Mouse (Mus musculus) left cerebral cortex, postnatal 36 days (tissue): ENCODE data around the gene Nodal. TPM values are rescaled to one million over a fixed set of nuclear protein-coding genes. Genes with fewer than 3 reads are reported as not detected.

ENCODE experiments used
- DNase-seq, 2 experiments: peaks; one replicate each; pipeline ENCODE4 v3.0.0; 2021 to 2022; ENCODE audit warnings: low spot score in 2 of 2, mixed read lengths in 1 of 2
- intact Hi-C: fragments of 180-260 bp; cut with DNase I; formaldehyde crosslinking; loops from one replicate; pipeline ENCODE4 v1.15.1; 2025
- total RNA-seq, 2 experiments: library from RNA; stranded (reverse); gene quantifications; 2 replicates each; pipeline ENCODE4 v1.2.3; 2021

The Nodal gene
- total RNA-seq, result under 1 TPM; 0.32 to 0.35 TPM

DNA sequence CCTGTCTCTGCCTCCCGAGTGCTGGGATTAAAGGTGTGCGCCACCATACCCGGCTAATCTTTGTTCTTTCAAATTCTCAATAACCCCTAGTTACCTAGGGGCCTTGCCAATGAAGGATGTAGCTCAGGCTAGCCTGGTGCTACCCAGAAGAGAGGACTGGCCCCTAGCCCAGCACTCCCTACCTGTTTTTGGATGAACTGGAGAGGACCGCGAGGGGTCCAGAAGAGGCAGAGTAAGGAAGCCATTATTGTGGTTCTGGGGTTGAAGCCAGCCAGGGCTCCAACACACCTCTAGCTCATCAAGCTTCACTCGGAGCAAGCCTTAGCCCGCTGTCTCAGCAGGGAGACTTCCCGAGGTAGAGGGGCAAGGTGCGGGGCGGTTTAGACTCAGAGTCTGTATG lies at the start of gene Nodal:
Gene Nodal (plus strand): TSS at position 301 of the 400 bp plus-strand sequence.
- intact Hi-C loops, result no loop called here
- DNase-seq, result no peak

DNA sequence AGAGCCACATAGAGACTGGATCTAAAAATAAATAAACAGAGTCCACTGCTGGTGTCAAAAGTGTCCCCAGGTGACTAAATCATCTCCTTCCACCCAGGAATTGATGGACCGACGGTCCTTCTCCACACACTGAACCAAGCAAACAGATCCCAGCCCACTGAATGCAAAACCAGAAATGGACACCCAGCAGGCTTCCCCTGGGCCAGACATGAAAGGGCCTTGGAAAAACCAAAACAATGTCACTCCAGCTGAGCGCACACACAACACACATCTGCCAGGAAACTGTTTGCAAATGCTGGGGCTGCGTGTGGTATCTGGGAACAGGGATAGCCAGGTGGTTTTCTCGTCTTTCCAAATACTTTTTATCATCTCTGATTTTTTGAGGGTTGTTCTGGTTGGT lies 48.0 kb upstream of the Nodal start:
- intact Hi-C loops, result no loop called here
- DNase-seq, result no peak

DNA sequence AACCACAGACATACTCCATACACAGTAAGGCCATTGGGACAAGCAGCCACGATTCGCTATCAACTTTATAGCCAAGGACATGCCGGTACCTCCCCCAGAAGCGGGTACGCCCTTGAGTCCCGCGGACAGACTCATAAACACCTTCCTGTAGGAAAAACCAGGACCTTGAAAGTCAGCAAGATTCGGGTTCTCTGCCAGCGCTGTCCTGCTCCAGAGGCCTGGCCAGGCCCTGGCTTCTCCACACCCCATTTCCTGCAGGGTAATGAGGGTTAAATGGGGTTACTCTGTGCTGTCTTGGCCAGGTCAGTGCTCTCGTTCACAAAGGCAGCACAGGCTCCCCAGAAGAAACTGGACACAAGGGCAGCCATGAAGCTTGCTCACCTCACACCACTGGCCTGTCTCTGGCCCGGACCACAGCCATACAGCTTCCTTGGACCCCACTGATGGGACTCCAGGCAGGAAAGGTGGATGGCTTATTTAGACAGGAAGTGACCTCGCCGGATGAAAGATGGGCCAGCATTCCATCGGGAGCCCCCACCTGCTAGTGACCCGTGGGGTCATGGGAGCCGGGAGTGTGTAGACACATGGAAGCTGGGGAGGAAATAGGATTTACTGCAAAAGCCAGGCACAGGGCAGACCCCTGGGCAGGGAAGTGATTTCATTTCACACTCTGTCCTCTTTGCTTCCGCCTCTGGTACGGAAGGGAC lies 47.3 kb upstream of the Nodal start:
- no peak for DNase-seq
- intact Hi-C loops, result no loop called here

DNA sequence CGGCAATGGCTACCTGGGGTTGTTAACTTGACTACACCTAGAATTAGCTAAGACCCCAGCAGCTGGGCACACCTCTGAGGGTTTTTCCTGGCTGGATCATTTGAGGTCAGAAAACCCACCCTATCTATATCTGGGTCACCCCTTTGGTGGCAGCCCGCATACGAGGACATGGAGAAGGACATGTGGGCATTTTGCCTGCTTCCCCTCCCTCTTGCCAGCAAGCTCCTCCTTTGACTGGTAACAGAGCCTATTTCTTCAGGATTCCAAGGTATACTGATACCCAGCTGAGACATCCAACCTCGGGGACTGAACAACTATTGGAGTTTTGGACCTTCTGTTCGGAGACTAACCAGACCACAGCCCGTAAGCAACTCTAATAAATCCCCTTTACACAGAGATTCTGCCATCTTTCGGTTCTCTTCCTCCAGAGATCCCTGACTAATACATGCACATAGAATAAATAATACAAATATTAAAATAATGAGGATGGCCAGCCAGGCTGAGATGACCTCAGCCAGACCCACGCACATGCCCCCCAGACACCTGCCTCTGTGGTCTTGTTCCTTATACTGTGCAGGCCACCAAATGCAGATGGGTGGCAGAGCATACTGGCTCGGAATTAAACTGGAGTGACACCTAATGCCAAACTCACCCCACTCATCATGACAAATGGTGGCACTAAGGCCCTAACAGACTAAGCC lies 45.7 kb upstream of the Nodal start:
- DNase-seq, result no peak
- intact Hi-C loops, result no loop called here

DNA sequence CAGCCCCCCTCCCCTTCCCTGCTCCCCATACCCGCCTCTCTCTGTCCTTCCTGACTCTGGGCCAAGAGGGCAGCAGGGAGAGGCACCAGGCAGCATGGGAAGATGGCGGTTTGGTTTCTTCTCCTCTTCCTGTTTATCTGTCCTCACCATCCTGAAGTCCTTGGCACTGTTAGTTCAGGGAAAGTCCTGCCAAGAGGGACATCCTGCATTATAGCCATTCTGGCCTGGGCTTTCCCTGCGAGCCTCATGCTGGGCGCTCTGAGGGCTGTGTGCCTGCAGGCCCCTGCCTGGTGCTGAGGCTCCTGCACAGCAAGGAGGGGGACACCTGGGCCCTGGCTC lies 45.2 kb upstream of the Nodal start:
- DNase-seq, result no peak
- intact Hi-C loops, result no loop called here

DNA sequence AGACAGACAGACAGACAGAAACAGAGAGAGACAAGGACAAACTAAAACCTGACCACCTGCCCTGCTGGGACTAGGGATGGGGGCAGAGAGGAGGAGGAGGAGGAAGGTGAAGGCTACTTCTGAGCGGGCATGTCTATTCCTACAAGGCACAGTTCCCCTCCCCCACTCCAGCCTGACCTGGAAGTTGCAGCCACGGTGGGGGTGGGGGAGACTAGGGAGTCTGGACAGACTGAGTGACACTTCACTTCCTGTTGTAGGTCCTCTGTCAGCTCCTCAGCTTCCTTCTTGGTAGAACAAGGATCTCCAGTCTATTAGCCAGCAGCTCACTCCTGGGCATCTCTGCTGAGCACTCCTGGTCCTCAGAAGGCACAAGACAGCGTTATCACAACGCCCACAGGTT lies 43.7 kb upstream of the Nodal start:
- no peak for DNase-seq
- intact Hi-C loops, result no loop called here

DNA sequence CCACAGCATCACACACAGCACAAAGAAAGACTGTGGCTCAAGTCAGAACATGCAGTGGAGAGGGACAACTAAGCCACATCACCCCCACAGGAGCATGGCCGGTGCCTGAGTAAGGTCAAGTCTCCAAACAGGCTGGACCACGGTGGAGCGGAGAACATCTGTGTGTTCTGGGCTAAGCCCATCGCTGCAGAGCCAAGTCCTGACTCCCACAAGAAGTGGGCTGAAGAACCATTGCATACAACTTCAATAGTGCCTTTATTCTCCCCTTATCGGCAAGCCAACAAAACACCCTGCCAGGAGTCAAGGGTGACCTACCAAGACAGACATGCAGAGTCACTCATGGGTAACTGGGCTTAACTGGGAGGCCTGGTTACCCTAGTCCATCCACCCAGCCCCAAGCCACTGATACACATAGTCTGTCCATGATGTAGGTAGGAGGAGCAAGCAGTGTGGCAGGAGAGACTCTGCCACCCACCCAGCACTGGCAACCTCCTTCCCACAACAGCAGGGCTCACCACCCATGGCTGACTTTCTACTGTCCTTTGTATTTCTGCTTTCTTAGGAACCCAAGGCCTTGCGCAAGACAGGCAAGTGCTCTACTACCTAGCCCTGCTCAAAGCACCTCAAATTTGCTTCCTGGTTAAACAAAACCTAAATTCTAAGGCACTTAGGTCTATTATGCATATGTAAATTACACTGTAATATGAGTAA lies 42.8 kb upstream of the Nodal start:
- intact Hi-C loops, result no loop called here
- DNase-seq, result no peak

DNA sequence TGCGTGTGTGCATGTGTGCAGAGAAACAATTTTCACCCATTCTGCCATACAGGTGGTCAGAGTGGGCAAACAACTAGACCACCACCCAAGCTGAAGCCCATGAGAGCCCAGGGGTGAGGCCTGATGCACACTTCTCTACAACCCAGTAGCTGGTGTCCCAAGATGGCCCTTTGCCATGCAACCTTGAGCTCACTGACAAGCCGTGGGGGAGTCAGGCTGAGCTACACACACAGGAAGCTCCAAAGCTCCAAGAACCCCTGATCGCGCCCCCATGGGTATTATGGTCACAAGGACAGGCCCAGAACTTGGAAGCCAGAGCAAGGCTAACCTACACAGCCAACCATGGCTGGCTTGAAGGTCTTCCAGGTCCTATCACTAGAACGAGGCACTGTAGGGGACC lies 39.7 kb upstream of the Nodal start:
- no peak for DNase-seq
- intact Hi-C loops, result no loop called here

DNA sequence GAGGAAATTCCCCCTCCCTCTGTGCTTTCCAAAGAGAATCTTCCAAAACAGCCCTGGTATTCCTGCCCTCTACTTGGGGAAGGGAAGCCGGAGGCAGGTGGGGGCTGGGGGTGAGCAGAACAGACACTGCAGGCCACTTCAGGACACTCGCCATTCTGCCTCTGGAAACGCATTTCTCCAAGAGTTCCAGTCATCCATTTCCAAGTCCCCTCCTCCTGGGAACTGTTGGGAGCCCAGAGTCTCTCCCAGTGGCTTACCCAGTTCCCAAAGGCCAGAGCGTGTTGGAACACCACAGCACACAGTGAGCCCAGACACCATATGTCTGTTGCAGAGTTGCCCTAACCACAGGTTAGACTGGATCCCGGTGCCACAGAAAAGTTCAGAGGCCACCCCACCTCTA lies 39.1 kb upstream of the Nodal start:
- intact Hi-C loops, result no loop called here
- no peak for DNase-seq

DNA sequence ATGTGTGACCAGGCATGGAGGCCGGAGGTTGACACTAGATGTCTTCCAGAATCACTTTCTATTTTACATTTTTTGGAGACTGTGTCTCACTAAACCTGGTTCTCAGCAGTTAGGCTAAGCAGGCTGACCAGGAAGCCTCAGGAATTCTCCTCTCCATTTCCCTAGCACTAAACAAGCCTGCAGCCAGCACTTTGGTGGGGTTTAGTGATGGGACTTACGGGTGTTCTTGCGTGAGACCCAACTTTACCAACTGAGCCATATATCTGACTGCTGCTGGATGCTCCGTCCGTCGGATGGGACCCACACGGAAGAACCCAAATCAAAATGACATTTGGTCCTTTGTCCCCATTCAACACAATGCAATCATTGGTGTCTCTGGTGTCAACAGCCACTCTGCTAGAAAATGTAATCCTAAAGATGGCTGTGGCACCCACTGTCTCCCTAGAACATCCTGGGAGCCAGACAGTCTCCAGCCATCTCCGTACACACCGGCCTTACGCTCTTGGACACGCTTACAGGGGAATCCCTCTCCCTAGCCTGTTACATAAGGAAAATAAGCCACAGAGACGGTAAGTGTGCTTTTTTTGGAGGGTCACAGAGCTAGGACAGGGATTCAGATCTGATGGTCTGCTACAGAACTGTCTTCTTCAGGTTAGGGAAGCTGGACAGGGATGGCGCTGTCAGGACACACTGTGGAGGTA lies 38.3 kb upstream of the Nodal start:
- intact Hi-C loops, result no loop called here
- DNase-seq, result no peak

DNA sequence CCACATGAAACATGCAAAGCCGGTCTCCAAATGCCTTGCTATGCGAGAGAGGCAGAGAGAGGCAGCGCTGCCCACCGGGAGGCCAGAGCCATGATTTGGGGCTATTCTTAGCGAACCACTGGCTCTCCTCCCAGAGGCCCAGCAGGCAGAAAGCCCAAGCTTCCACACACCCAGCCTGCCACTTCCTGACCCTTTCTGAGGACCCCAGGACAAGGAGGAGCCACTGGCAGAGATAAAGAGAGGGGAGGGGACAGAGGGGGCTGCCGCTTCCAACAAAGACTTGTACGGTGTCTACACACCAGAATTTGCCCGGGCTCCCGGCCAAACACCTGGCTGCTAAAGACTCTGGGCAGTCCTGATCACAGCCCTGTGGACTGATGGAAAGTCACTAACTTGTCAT lies 37.6 kb upstream of the Nodal start:
- no peak for DNase-seq
- intact Hi-C loops, result no loop called here

DNA sequence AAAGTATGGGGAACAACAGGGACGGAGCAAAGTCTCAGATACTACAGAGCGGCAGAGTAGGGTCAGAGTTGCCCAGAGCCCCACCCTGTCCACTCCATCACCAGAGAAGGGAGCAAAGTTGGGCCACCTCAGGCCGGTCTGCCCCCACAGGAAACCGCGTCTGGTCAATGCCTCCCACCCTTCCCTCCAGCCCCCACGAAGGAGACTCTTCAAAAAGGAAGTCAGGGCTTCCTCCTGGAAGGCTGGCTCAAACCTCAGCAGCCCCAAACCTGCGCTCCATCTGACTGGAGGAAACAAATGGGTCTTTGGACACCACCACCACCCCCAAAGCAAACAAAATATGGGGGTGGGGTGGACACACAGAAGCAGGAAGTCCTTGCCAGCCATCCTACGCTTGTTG lies 35.9 kb upstream of the Nodal start:
- intact Hi-C loops, result no loop called here
- DNase-seq, result no peak

DNA sequence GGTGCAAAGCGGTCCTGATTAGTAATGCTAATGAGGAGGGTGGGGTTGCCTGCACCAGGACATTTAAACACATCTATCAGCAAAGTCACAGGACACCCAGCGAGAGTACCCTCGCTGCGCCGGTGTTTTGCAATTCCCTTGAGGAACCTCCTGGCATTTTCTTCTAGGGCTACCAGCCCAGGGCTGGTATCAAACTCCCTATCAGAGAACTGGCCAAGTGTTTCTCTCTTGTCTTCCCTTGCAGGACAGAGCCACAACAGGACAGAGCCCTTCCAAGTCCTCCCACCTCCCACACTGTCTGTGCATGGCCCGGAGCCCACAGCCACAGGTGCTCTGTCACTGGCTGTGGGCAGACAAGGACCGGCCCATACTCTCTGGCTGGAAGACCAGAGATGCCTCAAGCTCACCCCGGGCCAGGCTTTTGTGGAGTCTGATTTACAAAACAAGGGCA lies 35.5 kb upstream of the Nodal start:
- DNase-seq, result no peak
- intact Hi-C loops, result no loop called here

DNA sequence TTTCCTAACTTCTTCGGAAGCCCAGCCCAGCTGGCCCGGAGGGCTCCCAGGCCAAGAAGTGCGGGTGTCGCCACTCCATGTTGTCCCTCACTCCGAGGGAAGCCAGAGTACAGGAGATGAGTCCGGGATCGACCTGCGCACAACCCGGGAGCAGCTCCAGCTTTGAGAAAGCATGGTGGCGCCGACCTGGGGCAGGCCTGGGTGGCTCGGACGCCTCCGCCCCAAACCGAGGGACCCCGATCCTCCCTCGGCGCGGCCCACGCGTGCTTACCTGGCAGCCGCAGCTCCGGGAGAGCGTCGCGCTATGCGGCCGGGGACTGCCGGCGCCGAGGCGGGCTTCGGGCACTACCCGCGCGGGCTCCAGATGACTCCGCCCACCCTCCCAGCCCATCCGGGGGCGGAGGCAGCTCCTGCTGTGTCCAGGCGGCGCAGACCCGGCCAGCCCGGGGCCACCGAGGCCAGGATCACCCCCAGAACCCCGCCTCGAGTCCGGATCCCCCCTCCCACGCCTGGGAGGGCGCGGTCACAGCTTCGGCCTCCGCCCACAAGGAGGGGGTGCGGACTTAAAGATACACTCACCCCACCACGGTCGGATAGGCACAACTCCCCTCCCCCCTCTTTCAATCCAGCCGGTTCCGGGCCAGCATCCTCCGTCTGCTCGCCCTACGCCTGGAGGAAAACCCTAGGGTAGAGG lies 34.6 kb upstream of the Nodal start, which contains the start of gene Pald1:
Gene Pald1 (minus strand): TSS at position 510 of the 694 bp plus-strand sequence.
- peak; percentile 34 to 43 for DNase-seq
- intact Hi-C loops, result no loop called here

DNA sequence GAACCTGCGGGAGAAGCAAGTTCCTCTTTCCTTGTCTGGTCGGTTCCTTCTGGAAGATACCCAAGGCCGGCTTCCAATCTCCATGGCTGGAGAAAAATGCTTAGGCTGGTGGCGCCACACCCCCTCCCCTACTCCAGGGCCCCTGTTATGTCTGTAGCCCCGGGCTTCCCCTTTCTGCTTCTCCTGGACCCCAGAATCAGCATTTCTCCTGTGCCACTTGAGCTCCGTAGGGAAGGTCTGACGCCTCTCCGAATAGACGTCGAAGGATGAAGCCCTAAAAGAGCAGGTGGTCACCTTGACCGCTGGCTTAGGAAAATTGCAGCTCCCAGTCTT lies 34.1 kb upstream of the Nodal start:
- intact Hi-C loops, result no loop called here
- peak in 1 of 2 experiments; percentile 31 for DNase-seq

DNA sequence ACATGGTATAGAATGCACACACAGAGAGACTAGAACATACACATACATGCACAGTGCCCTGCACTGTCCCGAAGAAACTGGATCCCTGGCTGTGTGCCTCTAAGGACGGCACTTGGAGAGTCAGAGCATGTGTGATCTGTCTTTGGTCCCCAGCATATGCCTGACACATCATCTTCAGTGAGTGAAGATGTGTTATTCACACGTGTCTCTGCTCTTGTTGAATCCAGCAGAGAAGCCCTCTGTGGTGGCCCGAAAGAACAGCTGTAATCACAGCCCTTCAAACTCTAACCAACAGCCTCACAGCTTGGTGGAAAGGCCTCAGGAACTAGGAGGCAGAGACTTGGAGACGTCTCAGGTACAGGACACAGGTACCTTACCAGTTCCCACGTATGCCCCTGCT lies 32.6 kb upstream of the Nodal start:
- intact Hi-C loops, result no loop called here

DNA sequence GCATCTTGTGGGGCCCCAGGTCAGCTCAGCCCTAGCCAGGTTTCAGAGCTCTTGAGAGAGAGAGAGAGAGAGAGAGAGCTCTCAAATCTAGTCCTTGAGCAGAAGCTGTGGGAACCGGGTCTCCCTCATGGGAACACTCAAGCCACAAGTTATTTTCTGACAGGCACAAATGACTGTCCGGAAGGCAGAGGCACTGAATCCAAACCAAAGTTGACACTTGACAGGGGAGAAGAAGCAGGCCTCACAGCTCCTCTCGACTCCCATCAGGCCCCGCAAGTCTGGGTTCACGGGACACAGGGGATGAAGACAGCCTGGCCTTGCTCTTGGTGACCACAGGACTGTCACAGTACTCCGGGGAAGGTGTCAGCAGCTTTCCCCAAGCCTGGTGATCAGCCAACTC lies 31.5 kb upstream of the Nodal start:
- intact Hi-C loops, result no loop called here
- no peak for DNase-seq

More for the DNA sequence above, 32.6 kb upstream of the Nodal start:
- no peak for DNase-seq

DNA sequence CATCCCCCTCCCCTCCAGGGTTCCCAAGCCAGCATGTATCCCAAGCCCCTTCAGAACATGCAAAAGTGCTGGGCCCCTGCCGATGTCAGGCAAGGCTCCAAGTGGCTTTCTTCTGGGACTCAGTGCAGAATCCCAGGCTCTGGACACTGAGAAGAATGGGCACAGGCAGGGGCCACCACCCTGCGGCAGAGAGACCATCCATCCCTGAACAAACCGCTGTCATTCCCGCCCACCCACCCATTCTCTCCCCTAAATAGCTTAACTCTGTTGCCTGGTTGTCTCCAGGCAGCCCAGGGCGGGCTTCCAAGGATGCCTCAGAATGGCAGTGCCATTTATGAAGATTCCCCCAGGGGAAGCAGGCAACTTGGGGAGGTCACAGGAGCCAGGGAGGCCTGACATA lies 28.8 kb upstream of the Nodal start:
- intact Hi-C loops, result no loop called here
- no peak for DNase-seq

DNA sequence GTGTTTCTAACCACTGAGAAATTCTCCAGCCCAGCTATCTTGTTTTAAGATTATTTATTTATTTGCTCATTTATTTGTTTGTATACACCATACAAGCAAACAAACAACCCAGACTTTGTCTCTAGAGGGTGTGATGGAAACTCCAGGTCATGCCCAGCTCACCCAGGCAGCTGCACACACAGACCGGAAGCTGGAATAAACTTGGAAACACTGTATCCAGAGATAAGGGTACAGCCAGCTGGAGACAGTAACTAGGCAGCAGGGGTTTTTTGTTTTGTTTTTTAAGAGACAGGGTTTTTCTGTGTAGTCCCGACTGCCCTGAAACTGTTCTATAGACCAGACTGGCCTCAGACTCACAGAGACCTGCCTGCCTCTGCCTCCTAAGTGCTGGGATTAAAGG lies 27.6 kb upstream of the Nodal start:
- DNase-seq, result no peak
- intact Hi-C loops, result no loop called here

DNA sequence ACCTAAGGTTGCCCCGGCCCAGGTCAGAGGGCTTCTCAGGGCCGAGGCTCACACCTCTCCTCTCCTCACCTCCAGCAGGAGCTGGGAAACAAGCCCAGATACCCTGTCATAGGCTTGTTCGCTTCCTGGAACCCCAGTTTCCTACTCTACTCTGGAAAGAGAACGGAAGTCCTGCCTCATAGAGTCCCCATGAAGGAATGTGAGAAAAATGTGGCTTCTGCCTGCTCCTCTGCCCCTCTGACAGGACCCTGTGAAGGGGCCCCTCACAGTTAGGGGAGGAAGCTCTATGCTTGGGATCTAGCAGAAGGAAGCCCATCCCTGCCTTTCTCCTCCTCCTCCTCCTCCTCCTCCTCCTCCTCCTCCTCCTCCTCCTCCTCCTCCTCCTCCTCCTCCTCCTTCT lies 25.2 kb upstream of the Nodal start:
- intact Hi-C loops, result no loop called here
- DNase-seq, result no peak
